Mouse (Mus musculus) splenic B cell, adult 2 months (primary cell): ENCODE measurements around the gene Serpinb1b.

ENCODE experiments used
- DNase-seq: peaks from one replicate; pipeline ENCODE4 v3.0.0-alpha.2; 2011; ENCODE audit warnings: low read depth, low spot score
- H3K27me3 ChIP-seq: 2 replicates; pipeline ENCODE4 v1.6.1; 2012; ENCODE audit warnings: mild to moderate bottlenecking, low read length, moderate library complexity, mixed read lengths; ENCODE audit not compliant: control insufficient read depth, poor library complexity, insufficient read depth, severe bottlenecking
- H3K36me3 ChIP-seq: 2 replicates; pipeline ENCODE4 v1.6.1; 2012; ENCODE audit warnings: mild to moderate bottlenecking, low read length, moderate library complexity, mixed read lengths; ENCODE audit not compliant: control insufficient read depth, poor library complexity, insufficient read depth, severe bottlenecking

The Serpinb1b gene

DNA sequence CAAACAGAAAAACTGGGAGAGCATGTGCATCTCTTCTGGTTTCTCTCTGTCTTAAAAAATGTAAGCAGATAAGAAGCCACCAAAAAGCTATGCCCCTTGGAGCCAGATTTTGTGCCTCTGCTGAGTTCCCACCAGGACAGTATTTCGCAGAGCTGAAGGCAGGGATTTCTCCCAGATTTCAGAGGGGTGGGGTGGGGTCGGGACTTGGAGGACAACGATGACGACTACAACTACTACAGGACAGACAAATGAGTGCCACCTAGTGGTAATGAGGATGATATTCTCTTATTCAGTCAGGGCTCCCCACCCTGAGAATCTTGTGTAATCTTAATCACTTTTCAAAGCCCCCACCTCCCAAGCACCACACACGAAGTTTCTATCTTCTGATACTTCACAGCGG lies 1.0 kb downstream of the Serpinb1b start:
- no peaks in the 10 kb centered on the region for H3K27me3 ChIP-seq
- peak; percentile 59 for DNase-seq
- H3K36me3 ChIP-seq, result no peaks in the 10 kb centered on the region; the same call in 1 of the 2 replicates

DNA sequence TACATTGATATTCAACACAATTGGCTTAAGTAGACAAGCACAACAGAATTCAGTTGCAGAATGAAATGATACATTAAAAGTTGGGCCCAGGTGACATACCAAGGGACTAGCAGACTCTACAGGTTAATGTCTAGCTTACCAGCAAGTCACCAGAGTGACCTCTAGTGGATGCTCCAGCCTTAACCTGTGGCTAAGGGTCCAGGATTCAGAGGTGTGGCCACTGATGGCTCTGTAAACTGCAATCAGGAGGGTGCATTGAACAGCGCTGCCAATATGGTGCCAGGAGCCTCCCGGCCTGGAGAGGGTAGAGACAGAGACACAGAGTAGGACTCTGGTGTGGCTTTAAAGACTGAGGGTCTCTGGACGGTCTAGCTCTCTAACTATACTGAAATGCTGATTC lies 2.0 kb downstream of the Serpinb1b start:
- Histone ChIP-seq H3K36me3 (no peaks in the 10 kb centered on the region), H3K27me3 (no peaks in the 10 kb centered on the region)
- peak; percentile 52 for DNase-seq

GRCm38 (mm10) chr13:33083834-33084233 lies 5.5 kb downstream of the Serpinb1b start:
- Histone ChIP-seq H3K27me3 (no peaks in the 10 kb centered on the region), H3K36me3 (no peaks in the 10 kb centered on the region)
- DNase-seq, result no peak

- Histone ChIP-seq H3K36me3 (no peaks in the 10 kb centered on the region), H3K27me3 (no peaks in the 10 kb centered on the region)
- DNase-seq, result no peak
Measured at GRCm38 (mm10) chr13:33084975-33085694, 6.8 kb downstream of the Serpinb1b start.

- H3K36me3 ChIP-seq, result no peaks in the 10 kb centered on the region
- H3K27me3 ChIP-seq, result no peaks in the 10 kb centered on the region
- DNase-seq, result no peak
Measured at GRCm38 (mm10) chr13:33085695-33086432, 7.5 kb downstream of the Serpinb1b start.

DNA sequence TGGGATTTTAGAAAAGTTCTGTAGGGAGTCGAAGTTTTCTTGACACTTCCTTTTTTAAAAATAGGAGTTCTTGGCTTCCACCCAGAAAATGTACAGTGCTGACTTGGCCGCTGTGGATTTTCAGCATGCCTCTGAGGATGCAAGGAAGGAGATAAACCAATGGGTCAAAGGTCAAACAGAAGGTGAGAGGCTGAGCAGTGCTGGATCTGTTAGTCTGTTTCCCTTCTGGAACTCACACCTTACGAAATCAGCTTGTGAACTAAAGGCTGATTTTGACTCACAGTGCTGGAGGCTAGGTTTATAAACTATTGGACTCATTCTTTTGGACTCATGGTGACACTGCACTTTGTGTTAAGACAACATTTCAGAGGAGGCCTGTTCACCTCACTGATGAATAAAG lies 11.2 kb downstream of the Serpinb1b start:
- DNase-seq, result no peak
- Histone ChIP-seq H3K36me3 (no peaks in the 10 kb centered on the region), H3K27me3 (no peaks in the 10 kb centered on the region)

- no peaks in the 10 kb centered on the region for H3K36me3 ChIP-seq
- H3K27me3 ChIP-seq, result no peaks in the 10 kb centered on the region
- DNase-seq, result no peak
Measured at GRCm38 (mm10) chr13:33090546-33090945, 12.2 kb downstream of the Serpinb1b start.

DNA sequence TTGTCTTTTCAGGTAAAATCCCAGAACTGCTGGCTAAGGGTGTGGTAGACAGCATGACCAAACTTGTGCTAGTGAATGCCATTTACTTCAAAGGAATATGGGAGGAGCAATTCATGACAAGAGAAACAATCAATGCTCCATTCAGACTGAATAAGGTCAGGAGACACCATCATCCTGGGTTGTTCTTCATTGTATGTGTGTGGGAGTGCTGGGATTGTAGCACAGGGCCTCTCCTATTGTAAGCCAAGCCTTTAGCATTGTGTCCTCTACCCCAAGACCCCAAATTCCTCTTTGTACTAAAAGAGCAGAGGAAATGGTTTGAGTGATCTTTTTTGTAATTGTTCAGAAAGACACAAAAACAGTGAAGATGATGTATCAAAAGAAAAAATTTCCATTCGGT lies 12.9 kb downstream of the Serpinb1b start:
- H3K36me3 ChIP-seq, result no peaks in the 10 kb centered on the region
- no peak for DNase-seq
- no peaks in the 10 kb centered on the region for H3K27me3 ChIP-seq

DNA sequence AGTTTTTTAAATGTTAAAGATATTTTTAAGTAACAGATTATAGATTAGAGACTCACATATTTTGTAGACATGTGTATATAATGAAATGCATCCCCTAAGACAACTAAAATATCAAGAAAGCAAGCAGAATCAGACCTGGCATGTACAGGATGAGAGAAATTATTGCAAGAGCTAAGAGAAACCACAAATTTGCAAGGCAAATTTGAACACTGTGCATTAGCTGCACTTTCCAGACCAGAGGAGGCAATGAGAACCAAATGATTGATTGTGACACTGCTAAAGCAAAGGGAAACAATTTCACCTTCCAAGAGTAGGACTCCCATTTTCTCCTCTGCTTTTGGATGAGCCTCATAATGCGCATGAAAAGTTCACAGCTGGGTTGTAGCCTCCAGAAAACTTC lies 17.2 kb downstream of the Serpinb1b start:
- Histone ChIP-seq H3K36me3 (no peaks in the 10 kb centered on the region), H3K27me3 (no peaks in the 10 kb centered on the region)
- no peak for DNase-seq

- DNase-seq, result no peak
- no peaks in the 10 kb centered on the region for H3K36me3 ChIP-seq
Measured at GRCm38 (mm10) chr13:33105626-33106025, 27.3 kb downstream of the Serpinb1b start.

GRCm38 (mm10) chr13:33113054-33113453 lies 34.7 kb downstream of the Serpinb1b start:
- DNase-seq, result no peak
- Histone ChIP-seq H3K36me3 (no peaks in the 10 kb centered on the region), H3K27me3 (no peaks in the 10 kb centered on the region)

More at GRCm38 (mm10) chr13:33105626-33106025, 27.3 kb downstream of the Serpinb1b start:
- no peaks in the 10 kb centered on the region for H3K27me3 ChIP-seq

DNA sequence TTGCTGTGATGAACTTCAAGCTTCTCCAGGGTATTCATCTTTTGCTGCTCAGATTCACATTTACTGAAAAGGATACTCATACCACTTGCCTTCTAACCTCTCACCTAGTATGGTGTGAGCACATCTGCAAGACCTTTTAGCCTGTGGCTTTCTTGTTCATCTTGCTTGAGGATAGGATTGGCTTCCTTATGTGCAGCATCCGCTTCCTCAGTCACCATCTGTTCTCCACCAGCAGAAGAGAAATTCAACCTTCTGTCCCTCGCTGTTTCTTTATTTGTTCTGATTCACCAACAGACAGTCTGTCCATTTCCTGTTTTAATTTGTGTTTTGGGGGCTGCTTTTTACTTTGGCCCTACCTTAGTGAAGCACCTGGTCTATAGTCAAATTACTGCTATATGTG lies 59.3 kb downstream of the Serpinb1b start:
- no peaks in the 10 kb centered on the region for H3K36me3 ChIP-seq
- DNase-seq, result no peak
- H3K27me3 ChIP-seq, result no peaks in the 10 kb centered on the region

DNA sequence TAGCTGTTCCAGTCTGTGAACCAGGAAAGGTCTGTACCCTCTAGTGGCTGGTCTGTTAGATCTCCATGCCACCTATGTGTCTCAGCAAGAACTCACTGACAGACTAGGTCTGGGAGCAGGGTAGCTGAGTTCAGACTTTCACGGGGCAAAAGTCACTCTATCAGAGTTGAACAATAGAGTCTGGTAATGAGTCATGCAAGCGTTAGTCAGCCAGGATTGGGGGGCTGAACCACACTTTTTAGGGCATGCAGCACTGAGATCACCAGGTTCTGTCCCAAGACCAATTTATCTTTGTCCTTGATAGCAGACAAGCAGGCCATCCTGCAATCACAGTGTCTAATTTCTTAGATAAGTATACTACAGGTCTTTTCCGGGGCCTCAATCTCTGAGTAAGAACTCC lies 63.1 kb downstream of the Serpinb1b start:
- DNase-seq, result no peak
- Histone ChIP-seq H3K36me3 (no peaks in the 10 kb centered on the region), H3K27me3 (no peaks in the 10 kb centered on the region)
